Mouse (Mus musculus) G1E (cell line): ENCODE measurements around the gene Gm8994.

Source experiments
- CTCF ChIP-seq: IDR thresholded peaks from 2 replicates; pipeline ENCODE4 v1.5.1; 2012; ENCODE audit warnings: low read depth, low read length, inconsistent platforms, mixed read lengths
- POLR2AphosphoS5 ChIP-seq: IDR thresholded peaks from 2 replicates; pipeline ENCODE4 v1.6.1; 2012; ENCODE audit warnings: low read depth, low read length, inconsistent platforms; ENCODE audit not compliant: insufficient replicate concordance

GRCm38 (mm10) chr6:136376097-136376496 is 48.8 kb downstream of the Gm8994 start:
- TF ChIP-seq CTCF = no peak
- TF ChIP-seq POLR2AphosphoS5 = no peak
